Mouse (Mus musculus) limb, embryonic 11.5 days (tissue): Measurements from ENCODE around the gene Erich4. TPM values are rescaled to one million over a fixed set of nuclear protein-coding genes. Genes with fewer than 3 reads are reported as not detected.
A peak's percentile ranks its signal among the peaks of the same experiment; 100 is the strongest.
"Not testable (repeated sequence)": the region's sequence is repeated elsewhere in the genome, so short reads cannot be mapped to it uniquely, and the experiment has no call there.

Experiments used
- ATAC-seq: fragments of 200-750 bp; cut with Nextera tagmentation; 2 replicates; pipeline ENCODE4 v1.8.0; 2017; ENCODE audit warnings: low read depth; ENCODE audit not compliant: insufficient number of reproducible peaks, low FRiP score, low TSS enrichment
- DNase-seq: peaks from one replicate; pipeline ENCODE4 v3.0.0-alpha.2; 2015; ENCODE audit warnings: low spot score
- H3K27ac ChIP-seq: fragments of 300-500 bp; sonication (generic); replicated peaks from 2 replicates; pipeline ENCODE4 v1.5.1; 2014; ENCODE audit warnings: low read depth, mild to moderate bottlenecking, low read length
- H3K27me3 ChIP-seq: fragments of 300-500 bp; sonication (generic); 2 replicates; pipeline ENCODE4 v1.6.1; 2014; ENCODE audit warnings: mild to moderate bottlenecking, low read length, mixed read lengths; ENCODE audit not compliant: control insufficient read depth, insufficient read depth
- H3K36me3 ChIP-seq: fragments of 300-500 bp; sonication (generic); 2 replicates; pipeline ENCODE4 v1.6.1; 2014; ENCODE audit warnings: mild to moderate bottlenecking, low read length, moderate library complexity, mixed read lengths; ENCODE audit not compliant: control insufficient read depth, insufficient read depth
- H3K4me1 ChIP-seq: fragments of 300-500 bp; sonication (generic); 2 replicates; pipeline ENCODE4 v1.6.1; 2014; ENCODE audit warnings: low read length, mixed read lengths; ENCODE audit not compliant: control insufficient read depth, insufficient read depth
- H3K4me2 ChIP-seq: fragments of 300-500 bp; sonication (generic); 2 replicates; pipeline ENCODE4 v1.6.1; 2014; ENCODE audit warnings: low read depth, mild to moderate bottlenecking, moderate library complexity; ENCODE audit not compliant: severe bottlenecking
- H3K4me3 ChIP-seq: fragments of 300-500 bp; sonication (generic); 2 replicates; pipeline ENCODE4 v1.5.1; 2014; ENCODE audit warnings: low read depth, low read length
- H3K9ac ChIP-seq: fragments of 300-500 bp; sonication (generic); 2 replicates; pipeline ENCODE4 v1.6.1; 2014; ENCODE audit warnings: mild to moderate bottlenecking, low read length
- H3K9me3 ChIP-seq: fragments of 300-500 bp; sonication (generic); 2 replicates; pipeline ENCODE4 v1.6.1; 2016; ENCODE audit warnings: low read length; ENCODE audit not compliant: control insufficient read depth
- WGBS: fragments of 180-500 bp; shearing (Covaris S2); extraction: QIAGEN DNeasy Blood & Tissue Kit; methylation state at CpG from one replicate; pipeline ENCODE4 v1.1.7; 2014; 5-methylcytosine and 5-hydroxymethylcytosine counted together
- polyA plus RNA-seq: library from polyadenylated mRNA; unstranded; fragments of >200 nt; fragmentation: Nextera tagmentation; extraction: Ambion mirVana; gene quantifications from 2 replicates; pipeline ENCODE4 v1.2.1, GENCODE M21; 2014

The Erich4 gene
- polyA plus RNA-seq, 1 experiment from 2014 or later, result not detected

DNA sequence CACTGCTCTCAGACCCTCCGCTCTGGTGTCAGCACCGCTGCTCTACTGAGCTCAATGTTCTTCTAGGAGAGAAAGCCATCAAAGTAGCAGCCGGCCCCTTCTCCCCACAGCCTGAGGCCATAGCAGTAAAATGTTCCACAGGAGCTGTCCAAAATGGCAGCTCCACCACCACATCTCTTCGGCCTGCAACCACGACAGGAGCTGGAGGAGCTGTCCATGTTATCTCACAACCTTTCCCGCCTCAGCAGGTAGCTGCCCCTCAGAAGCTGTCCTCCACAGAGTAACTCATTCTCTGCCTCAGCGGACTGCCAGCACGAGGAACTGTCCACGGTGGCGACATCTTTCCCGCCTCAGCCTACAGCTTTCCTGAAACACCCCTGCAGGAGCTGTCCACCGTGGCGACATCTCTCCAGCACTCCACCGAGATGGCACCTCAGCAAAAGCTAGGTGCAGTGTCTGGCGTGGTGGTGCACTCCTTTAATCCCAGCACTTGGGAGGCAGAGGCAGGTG, 33.3 kb downstream of the Erich4 start:
- ATAC-seq, result no peak

DNA sequence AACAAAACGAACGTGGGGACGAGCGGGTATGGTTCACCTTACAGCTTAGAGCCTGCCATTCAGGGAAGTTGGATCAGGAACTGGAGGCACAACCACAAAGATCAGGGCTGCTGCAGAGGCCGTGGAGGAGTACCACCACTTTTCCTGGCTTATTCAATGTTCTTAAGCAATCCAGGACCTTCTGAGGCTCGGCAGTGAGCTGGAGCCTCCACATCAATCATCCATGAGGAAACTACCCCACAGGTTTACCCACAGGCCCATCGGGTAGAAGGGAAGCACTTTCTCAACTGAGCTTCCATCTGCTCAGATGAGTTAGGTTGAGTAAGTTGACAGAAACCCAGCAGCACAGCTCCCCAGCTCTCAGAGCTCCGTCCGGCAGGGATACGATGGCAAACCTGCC, 36.3 kb downstream of the Erich4 start:
- Histone ChIP-seq H3K4me1 (no peaks in the 10 kb centered on the region), H3K36me3 (no peaks in the 10 kb centered on the region), H3K27ac (no peak overlapping the region), H3K4me3 (no peak overlapping the region), H3K9me3 (no peaks in the 10 kb centered on the region), H3K9ac (no peak overlapping the region), H3K4me2 (no peak overlapping the region), H3K27me3 (no peaks in the 10 kb centered on the region)
- no peak for DNase-seq
- WGBS, result 89% methylated on average over 10 of the region's 10 CpGs
- no peak for ATAC-seq

More for the DNA sequence above, 33.3 kb downstream of the Erich4 start:
- Histone ChIP-seq H3K27me3 (no peaks in the 10 kb centered on the region), H3K4me2 (no peak overlapping the region), H3K36me3 (no peaks in the 10 kb centered on the region), H3K9ac (no peak overlapping the region), H3K27ac (no peak overlapping the region), H3K4me1 (no peaks in the 10 kb centered on the region), H3K4me3 (no peak overlapping the region), H3K9me3 (no peaks in the 10 kb centered on the region)
- WGBS, result 86% methylated on average over 15 of the region's 15 CpGs
- DNase-seq, result peak; percentile 17

DNA sequence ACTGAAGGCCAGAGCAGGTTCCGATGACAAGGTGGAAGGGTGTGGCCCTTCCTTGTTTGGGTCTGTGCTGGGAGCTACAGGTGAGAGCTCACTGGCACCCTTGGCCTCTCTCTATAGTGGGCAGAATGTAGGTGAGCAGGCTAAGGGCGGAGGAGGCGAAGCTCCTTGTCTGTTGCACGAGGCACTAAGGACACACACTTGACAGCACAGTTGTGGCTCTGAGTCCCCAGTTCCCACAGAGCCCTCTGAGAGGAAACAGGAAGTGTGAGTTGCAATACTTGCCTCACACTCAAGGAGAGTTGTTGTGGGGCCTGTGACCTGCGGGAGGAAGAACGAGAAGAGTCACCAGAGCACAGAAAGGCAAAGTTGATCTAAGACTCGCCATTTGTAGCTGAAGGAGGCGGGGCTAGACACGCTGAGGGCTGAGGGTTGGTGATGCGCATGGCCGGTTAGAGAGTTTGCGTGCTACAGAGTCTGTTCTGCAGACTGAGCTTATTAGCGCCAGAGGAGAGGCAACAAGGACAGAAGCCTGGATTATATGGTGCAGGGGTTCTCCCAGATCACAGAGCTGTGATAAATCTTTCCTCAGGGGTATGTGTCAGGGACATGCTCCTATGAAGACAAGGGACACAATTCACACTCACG, 38.8 kb downstream of the Erich4 start:
- WGBS, result 76% methylated on average over 12 of the region's 14 CpGs
- not testable (repeated sequence) for H3K27ac ChIP-seq, H3K9me3 ChIP-seq, H3K4me3 ChIP-seq, H3K36me3 ChIP-seq, H3K9ac ChIP-seq, H3K4me2 ChIP-seq, DNase-seq, H3K4me1 ChIP-seq, ATAC-seq, H3K27me3 ChIP-seq

DNA sequence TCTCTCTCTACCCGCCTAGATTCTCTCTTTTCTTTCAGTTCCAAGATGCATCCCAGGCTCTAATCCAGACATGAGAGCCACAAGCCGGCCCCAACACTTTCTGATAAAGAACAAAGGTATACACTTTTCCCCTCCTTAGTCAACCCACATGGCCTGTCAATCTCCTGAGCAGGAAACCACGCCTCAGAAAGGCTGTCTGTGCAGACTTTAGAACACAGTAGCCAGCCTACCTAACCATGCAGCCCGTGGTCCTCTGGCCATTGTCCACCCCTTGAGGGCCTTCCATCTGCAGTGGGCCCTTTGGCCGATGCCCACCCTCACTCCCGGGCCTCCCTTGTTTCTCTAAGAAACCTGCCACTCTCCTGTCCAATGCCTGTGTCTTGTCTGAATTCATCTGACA, 39.4 kb downstream of the Erich4 start:
- not testable (repeated sequence) for H3K27ac ChIP-seq, DNase-seq, ATAC-seq, H3K9ac ChIP-seq, H3K27me3 ChIP-seq, H3K4me2 ChIP-seq, H3K4me3 ChIP-seq, H3K9me3 ChIP-seq, H3K4me1 ChIP-seq, H3K36me3 ChIP-seq
- 34% methylated on average over 6 of the region's 6 CpGs for WGBS

DNA sequence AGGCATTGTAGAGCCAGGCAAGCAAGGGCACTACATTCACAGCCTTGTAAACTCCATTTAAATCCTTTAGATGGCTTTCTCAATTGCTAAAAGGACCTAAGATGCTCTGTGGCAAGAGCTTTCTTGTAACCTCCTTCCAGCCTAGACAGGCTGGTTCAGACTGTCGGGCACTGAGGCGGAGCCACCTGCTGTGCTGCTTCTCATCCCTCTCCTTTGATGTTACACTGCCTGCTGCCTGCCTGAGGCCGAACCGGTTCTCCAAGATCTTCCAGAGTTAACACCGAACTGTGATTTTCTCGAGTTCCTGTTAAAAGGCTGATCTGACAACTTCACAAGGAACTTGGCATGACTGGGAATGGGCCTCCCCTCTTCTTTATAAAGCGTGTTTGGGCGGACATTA, 39.8 kb downstream of the Erich4 start:
- WGBS, result 11% methylated on average over 8 of the region's 8 CpGs
- Histone ChIP-seq H3K4me1 (no peaks in the 10 kb centered on the region), H3K9me3 (no peaks in the 10 kb centered on the region), H3K27me3 (no peaks in the 10 kb centered on the region), H3K4me3 (no peak overlapping the region), H3K27ac (no peak overlapping the region), H3K9ac (no peak overlapping the region), H3K36me3 (no peaks in the 10 kb centered on the region), H3K4me2 (no peak overlapping the region)
- DNase-seq (peak; percentile 23), ATAC-seq (no peak)

DNA sequence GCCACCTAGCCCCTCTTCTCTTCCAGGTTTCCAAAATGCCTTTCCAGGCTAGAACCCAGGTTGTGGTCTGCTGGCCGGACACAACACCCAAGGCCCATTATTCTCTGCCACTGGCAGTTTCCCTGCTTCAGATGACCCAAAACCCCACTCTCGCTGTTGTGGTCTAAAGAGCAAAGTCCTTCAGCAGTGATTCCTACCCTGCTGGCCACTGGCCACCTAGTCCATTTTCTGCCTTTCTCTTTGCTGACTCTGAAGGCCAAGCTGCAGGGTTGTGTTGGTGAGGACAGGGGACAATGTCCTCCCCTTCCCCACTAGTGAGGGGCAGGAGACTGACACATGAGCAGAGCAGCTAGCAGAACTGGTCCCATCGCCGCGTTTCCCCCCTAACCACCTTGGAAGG, 40.6 kb downstream of the Erich4 start:
- 78% methylated on average over 5 of the region's 5 CpGs for WGBS
- Histone ChIP-seq H3K4me1 (no peaks in the 10 kb centered on the region), H3K4me3 (no peak overlapping the region), H3K27me3 (no peaks in the 10 kb centered on the region), H3K9me3 (no peaks in the 10 kb centered on the region), H3K4me2 (no peak overlapping the region), H3K27ac (no peak overlapping the region), H3K9ac (no peak overlapping the region), H3K36me3 (no peaks in the 10 kb centered on the region)
- DNase-seq, result no peak
- ATAC-seq, result no peak

DNA sequence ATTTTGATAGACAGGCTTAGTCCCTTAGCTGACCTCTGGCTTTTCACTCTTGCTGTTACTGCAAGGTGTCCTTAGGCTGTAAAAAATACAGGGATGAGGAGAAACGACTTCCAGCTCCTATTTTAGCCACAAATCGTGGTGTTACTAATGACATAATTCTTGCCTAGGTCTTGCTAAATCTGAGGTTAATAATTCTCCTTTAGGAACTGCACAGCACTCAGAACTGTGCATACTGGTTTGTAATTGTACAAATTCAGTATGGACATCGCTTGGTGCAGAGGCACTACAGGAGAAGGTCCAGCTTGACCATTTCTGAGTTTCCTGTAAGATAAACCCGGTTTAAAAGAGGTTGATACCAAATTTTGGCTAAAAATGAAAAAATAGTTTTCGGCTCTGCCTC, 41.9 kb downstream of the Erich4 start:
- not testable (repeated sequence) for H3K4me3 ChIP-seq, DNase-seq, ATAC-seq, H3K4me2 ChIP-seq, H3K36me3 ChIP-seq, H3K4me1 ChIP-seq, H3K9ac ChIP-seq, H3K27me3 ChIP-seq, H3K9me3 ChIP-seq, H3K27ac ChIP-seq
- WGBS, result 78% methylated on average over 5 of the region's 5 CpGs

DNA sequence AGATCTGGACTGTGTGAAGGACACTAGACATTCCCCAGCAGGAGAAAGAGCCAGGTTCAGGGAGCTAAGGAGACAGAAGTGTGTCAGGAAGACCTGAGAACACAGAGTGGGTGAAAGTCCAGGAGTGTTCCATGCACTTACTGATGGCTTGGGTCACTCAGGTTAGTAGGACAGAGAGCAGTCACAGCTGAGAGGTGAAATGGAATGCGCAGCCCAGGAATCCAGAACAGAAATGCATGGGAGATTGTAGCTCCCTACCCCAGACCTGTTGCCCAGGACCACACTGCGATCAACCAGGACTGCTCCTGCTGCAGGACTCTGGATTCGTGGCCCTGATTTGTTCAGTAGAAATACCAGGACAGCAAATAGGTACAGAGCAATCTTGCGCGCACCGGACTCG, 47.0 kb downstream of the Erich4 start:
- no peak for DNase-seq
- Histone ChIP-seq H3K27ac (no peak overlapping the region), H3K4me2 (no peak overlapping the region), H3K4me3 (no peak overlapping the region), H3K27me3 (no peaks in the 10 kb centered on the region), H3K36me3 (no peaks in the 10 kb centered on the region), H3K9me3 (no peaks in the 10 kb centered on the region; the same call in 1 of the 2 replicates), H3K4me1 (no peaks in the 10 kb centered on the region), H3K9ac (no peak overlapping the region)
- WGBS, result 93% methylated on average over 7 of the region's 7 CpGs
- ATAC-seq, result no peak
